Mouse (Mus musculus): ENCODE measurements around the gene Dnajb1. TPM values are rescaled to one million over a fixed set of nuclear protein-coding genes. Genes with fewer than 3 reads are reported as not detected.

The Dnajb1 gene
- polyA plus RNA-seq, 1 experiment from 2014 or later = 65.2 TPM

GRCm38 (mm10) chr8:83572246-83572812 lies 35.7 kb upstream of the Dnajb1 start:
- DNase-seq (ENCODE audit: extremely low spot score, low spot score) = no peak
- 83% methylated on average over 5 of the region's 5 CpGs for WGBS
- no peak overlapping the region for H3K4me3 ChIP-seq
- H3K27me3 ChIP-seq (ENCODE audit: poor library complexity, severe bottlenecking) = no peaks in the 10 kb centered on the region
- peaks cover 49% of the 10 kb centered on the region for H3K4me1 ChIP-seq
- H3K27ac ChIP-seq = no peak overlapping the region
- peaks cover 79% of the 10 kb centered on the region for H3K36me3 ChIP-seq (replicated peaks)
- no peaks in the 10 kb centered on the region for H3K9me3 ChIP-seq

GRCm38 (mm10) chr8:83573140-83573875 lies 34.7 kb upstream of the Dnajb1 start:
- DNase-seq (ENCODE audit: extremely low spot score, low spot score) = peak; percentile 15
- Histone ChIP-seq H3K36me3 (replicated peaks) (peaks cover 80% of the 10 kb centered on the region), H3K4me1 (peaks cover 48% of the 10 kb centered on the region), H3K9me3 (no peaks in the 10 kb centered on the region), H3K27me3 (ENCODE audit: poor library complexity, severe bottlenecking) (no peaks in the 10 kb centered on the region), H3K4me3 (no peak overlapping the region), H3K27ac (no peak overlapping the region)
- WGBS = 91% methylated on average over 18 of the region's 18 CpGs

- Histone ChIP-seq H3K4me1 (peaks cover 56% of the 10 kb centered on the region), H3K9me3 (no peaks in the 10 kb centered on the region), H3K27me3 (ENCODE audit: poor library complexity, severe bottlenecking) (no peaks in the 10 kb centered on the region), H3K27ac (no peak overlapping the region), H3K36me3 (replicated peaks) (peaks cover 80% of the 10 kb centered on the region), H3K4me3 (no peak overlapping the region)
- DNase-seq (ENCODE audit: extremely low spot score, low spot score) = no peak
- 91% methylated on average over 15 of the region's 15 CpGs for whole genome bisulfite sequencing
Observed at GRCm38 (mm10) chr8:83574631-83575315, 33.2 kb upstream of the Dnajb1 start.

DNA sequence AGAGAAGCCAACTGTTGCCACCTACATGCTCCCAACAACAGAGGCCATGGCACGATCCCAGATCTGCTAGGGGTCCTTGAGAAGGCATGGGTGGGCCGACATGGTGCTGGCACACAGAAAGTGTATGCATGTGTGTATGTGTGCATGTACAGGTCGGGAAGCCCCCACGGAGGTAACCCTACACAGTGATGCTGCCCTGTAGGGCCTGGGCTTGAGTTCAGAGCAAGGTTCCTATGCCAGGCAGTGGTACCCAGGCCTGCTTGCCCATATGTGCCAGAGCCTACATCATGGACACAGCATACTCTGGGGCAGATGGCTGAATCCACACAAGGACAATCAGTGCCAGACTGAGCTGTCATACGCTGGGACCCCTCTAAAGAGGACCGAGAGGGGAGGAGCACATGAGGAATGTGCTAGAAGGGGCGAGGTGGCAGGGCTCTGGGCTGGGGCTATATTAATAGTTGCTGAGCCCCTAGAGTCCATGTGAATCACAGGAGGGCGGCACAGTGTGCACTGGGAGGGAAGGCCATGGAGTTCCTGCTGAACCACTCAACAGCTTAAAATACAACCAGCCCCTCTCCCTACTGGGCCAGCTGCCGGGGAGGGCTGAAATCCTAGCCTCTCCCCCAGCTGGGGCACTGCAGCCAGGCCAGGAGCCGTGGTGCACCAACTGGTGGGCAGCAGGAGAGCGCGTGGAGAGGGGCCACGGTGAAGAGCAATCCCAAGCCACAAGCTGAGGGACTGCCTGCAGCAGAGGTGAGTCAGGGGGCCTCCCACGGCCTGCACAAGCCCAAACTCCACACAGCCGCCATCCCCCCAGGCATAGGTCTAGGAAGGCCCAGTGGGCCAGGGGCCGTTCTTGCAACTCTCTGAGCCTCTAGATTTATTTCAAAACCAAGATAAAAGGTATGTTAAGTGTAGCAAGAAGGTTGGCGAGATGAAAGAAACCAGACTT lies 32.2 kb upstream of the Dnajb1 start:
- peak overlapping the region; percentile 63; the same call in 1 of the 2 replicates for H3K27ac ChIP-seq
- no peak overlapping the region for H3K4me3 ChIP-seq
- WGBS = 86% methylated on average over 17 of the region's 17 CpGs
- H3K4me1 ChIP-seq = peaks cover 60% of the 10 kb centered on the region
- no peaks in the 10 kb centered on the region for H3K27me3 ChIP-seq (ENCODE audit: poor library complexity, severe bottlenecking)
- DNase-seq (ENCODE audit: extremely low spot score, low spot score) = peak; percentile 12
- no peaks in the 10 kb centered on the region for H3K9me3 ChIP-seq
- peaks cover 80% of the 10 kb centered on the region for H3K36me3 ChIP-seq (replicated peaks)

DNA sequence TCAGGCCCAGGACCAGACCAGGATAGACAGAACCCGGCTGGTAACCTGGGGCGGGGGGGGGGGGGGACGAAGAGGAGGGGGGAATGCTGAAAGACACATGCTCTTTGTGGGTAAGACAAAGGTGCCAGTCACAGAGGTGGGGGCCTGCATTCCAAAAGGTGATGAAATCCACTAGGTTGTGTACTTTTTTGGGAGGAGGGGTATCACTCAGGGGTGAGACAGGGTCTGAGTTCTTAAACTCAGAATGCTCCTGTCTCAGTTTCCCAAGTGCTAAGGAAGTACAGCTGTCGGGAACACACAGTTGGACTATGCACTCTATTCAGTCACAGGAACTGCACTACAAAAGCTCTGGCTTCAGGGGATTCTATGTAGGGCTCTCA lies 31.5 kb upstream of the Dnajb1 start:
- no peak for DNase-seq (ENCODE audit: extremely low spot score, low spot score)
- peaks cover 77% of the 10 kb centered on the region for H3K36me3 ChIP-seq (replicated peaks)
- no peaks in the 10 kb centered on the region for H3K27me3 ChIP-seq (ENCODE audit: poor library complexity, severe bottlenecking)
- H3K4me3 ChIP-seq = no peak overlapping the region
- no peaks in the 10 kb centered on the region for H3K9me3 ChIP-seq
- no peak overlapping the region for H3K27ac ChIP-seq
- 72% methylated on average over 3 of the region's 4 CpGs for WGBS
- H3K4me1 ChIP-seq = peaks cover 67% of the 10 kb centered on the region

DNA sequence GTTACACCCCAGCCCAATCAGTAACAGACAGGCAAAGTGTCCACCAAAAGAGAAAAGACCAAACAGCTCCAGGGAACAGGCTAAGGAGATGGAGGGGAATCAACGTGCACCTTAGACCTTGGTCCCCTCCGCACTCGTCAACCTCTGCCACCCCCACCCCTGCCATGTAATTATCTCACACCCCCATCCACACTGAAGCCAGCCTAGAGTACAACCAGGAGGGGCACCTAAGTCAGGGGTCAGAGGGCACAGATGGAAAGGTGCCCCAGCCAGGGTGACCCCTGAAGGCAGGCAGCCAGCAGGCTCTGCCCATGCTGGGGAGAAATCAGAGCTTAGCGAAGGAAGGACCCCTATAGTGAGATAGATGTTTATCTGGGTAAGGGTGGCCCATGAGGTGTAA lies 31.1 kb upstream of the Dnajb1 start:
- Histone ChIP-seq H3K36me3 (replicated peaks) (peaks cover 73% of the 10 kb centered on the region), H3K27ac (peak overlapping the region; percentile 26; the same call in 1 of the 2 replicates), H3K27me3 (ENCODE audit: poor library complexity, severe bottlenecking) (no peaks in the 10 kb centered on the region), H3K4me3 (no peak overlapping the region), H3K4me1 (peaks cover 70% of the 10 kb centered on the region), H3K9me3 (no peaks in the 10 kb centered on the region)
- 73% methylated on average over 4 of the region's 4 CpGs for WGBS
- peak; percentile 14 for DNase-seq (ENCODE audit: extremely low spot score, low spot score)

- Histone ChIP-seq H3K27ac (peak overlapping the region; percentile 26; the same call in 1 of the 2 replicates), H3K4me1 (peaks cover 74% of the 10 kb centered on the region), H3K27me3 (ENCODE audit: poor library complexity, severe bottlenecking) (no peaks in the 10 kb centered on the region), H3K9me3 (no peaks in the 10 kb centered on the region), H3K4me3 (no peak overlapping the region), H3K36me3 (replicated peaks) (peaks cover 72% of the 10 kb centered on the region)
- 74% methylated on average over 9 of the region's 9 CpGs for WGBS
- no peak for DNase-seq (ENCODE audit: extremely low spot score, low spot score)
Observed at GRCm38 (mm10) chr8:83577384-83577791, 30.6 kb upstream of the Dnajb1 start.

GRCm38 (mm10) chr8:83578131-83579055 lies 29.6 kb upstream of the Dnajb1 start:
- H3K4me1 ChIP-seq = peaks cover 74% of the 10 kb centered on the region
- no peaks in the 10 kb centered on the region for H3K9me3 ChIP-seq
- H3K36me3 ChIP-seq (replicated peaks) = peaks cover 70% of the 10 kb centered on the region
- 82% methylated on average over 17 of the region's 17 CpGs for WGBS
- H3K27ac ChIP-seq = no peak overlapping the region
- no peaks in the 10 kb centered on the region for H3K27me3 ChIP-seq (ENCODE audit: poor library complexity, severe bottlenecking)
- peak; percentile 13 for DNase-seq (ENCODE audit: extremely low spot score, low spot score)
- no peak overlapping the region for H3K4me3 ChIP-seq

- no peaks in the 10 kb centered on the region for H3K9me3 ChIP-seq
- peaks cover 66% of the 10 kb centered on the region for H3K4me1 ChIP-seq
- H3K36me3 ChIP-seq (replicated peaks) = peaks cover 68% of the 10 kb centered on the region
- no peak overlapping the region for H3K27ac ChIP-seq
- H3K27me3 ChIP-seq (ENCODE audit: poor library complexity, severe bottlenecking) = no peaks in the 10 kb centered on the region
- WGBS = 91% methylated on average over 8 of the region's 8 CpGs
- no peak for DNase-seq (ENCODE audit: extremely low spot score, low spot score)
- H3K4me3 ChIP-seq = no peak overlapping the region
Observed at GRCm38 (mm10) chr8:83579676-83580075, 28.3 kb upstream of the Dnajb1 start.

DNA sequence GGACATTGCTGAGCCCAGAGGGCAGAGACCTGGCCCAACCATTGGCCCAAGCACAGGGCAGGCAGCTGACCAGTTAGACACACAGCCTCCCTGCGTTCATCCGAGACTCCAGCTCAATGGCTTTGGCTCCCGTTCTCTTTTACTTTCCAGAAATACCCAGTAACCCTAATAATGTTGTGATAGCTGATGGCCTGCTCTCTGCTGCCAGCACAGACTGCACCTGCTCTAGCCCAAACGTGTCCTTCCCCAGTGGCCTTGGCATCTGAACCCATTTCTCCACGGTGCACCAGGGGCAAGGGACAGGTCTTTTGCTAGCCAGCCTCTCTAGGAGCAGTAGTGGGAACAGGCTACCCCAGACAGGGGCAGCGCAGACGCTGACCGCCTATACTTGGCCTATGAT lies 27.2 kb upstream of the Dnajb1 start:
- Histone ChIP-seq H3K27ac (0 out of 2 replicates have a peak overlapping the region, but pooled peaks have one; percentile 11), H3K4me1 (peaks cover 56% of the 10 kb centered on the region), H3K27me3 (ENCODE audit: poor library complexity, severe bottlenecking) (no peaks in the 10 kb centered on the region), H3K36me3 (replicated peaks) (peaks cover 68% of the 10 kb centered on the region), H3K4me3 (no peak overlapping the region), H3K9me3 (no peaks in the 10 kb centered on the region)
- WGBS = 90% methylated on average over 8 of the region's 8 CpGs
- no peak for DNase-seq (ENCODE audit: extremely low spot score, low spot score)

- no peak for DNase-seq (ENCODE audit: extremely low spot score, low spot score)
- Histone ChIP-seq H3K9me3 (no peaks in the 10 kb centered on the region), H3K27ac (no peak overlapping the region), H3K4me1 (peaks cover 42% of the 10 kb centered on the region), H3K36me3 (replicated peaks) (peaks cover 77% of the 10 kb centered on the region), H3K27me3 (ENCODE audit: poor library complexity, severe bottlenecking) (no peaks in the 10 kb centered on the region), H3K4me3 (no peak overlapping the region)
- 88% methylated on average over 8 of the region's 8 CpGs for WGBS
Observed at GRCm38 (mm10) chr8:83582226-83582625, 25.8 kb upstream of the Dnajb1 start.

Measured in forebrain, embryonic 10.5 days (tissue).